9 mouse cellular contexts compared by ENCODE assay signal in genomic region chr7:122197306-122197705, GRCm38 (mm10). TPM values are rescaled to one million over a fixed set of nuclear protein-coding genes. Genes with fewer than 3 reads are reported as not detected.
A peak's percentile ranks its signal among the peaks of the same experiment; 100 is the strongest.
DNase-seq lines count a peak whose midpoint lies in the region; ATAC-seq lines count a peak whose summit lies in the region.
"Had no signal": no experiment of that assay in that cellular context is flagged by ENCODE, and none has a peak within 500 bp of the region (broad histone marks: within the 10 kb centered on the region; RNA-seq: fewer than 3 reads in every experiment).

No protein-coding gene starts in this region.

- ATAC-seq in hindbrain, embryonic 13.5 days (ENCODE audit: low FRiP score): no peak
- ATAC-seq in erythroid progenitor cell, adult 5-6 weeks (replicated peaks; ENCODE audit: low FRiP score, poor library complexity, severe bottlenecking): peak; percentile 66; the same call in 1 of the 2 replicates
- ATAC-seq in activated CD4-positive, CD25-positive, alpha-beta regulatory T cell, adult 4 months: no peak

- peak; percentile 42 for DNase-seq in hindbrain, embryonic 10.5 days (ENCODE audit: low spot score)
- peak; percentile 22 to 66 for DNase-seq in CD8-positive naive resting alpha-beta T cell, adult 2 months (ENCODE audit: low read depth in 2 of 2, low spot score in 2 of 2)
- peak; percentile 39 for DNase-seq in adrenal gland, postnatal 14 days
- peak; percentile 71 for DNase-seq in layer of hippocampus, adult 9-10 months (ENCODE audit: low spot score)
- peak; percentile 80 for DNase-seq in naive thymus-derived CD4-positive, alpha-beta T cell, adult 2 months (ENCODE audit: low read depth)

- 37% methylated on average over 4 of the region's 4 CpGs for WGBS in hindbrain, embryonic 10.5 days
- WGBS in hindbrain, embryonic 13.5 days: 37% methylated on average over 4 of the region's 4 CpGs

- H3K27ac ChIP-seq in hindbrain, embryonic 10.5 days: no peak overlapping the region
- no peak overlapping the region for H3K27ac ChIP-seq in hindbrain, embryonic 13.5 days
- H3K27ac ChIP-seq: embryonic facial prominence, embryonic 13.5 days had no signal

- no peaks in the 10 kb centered on the region for H3K36me3 ChIP-seq in hindbrain, embryonic 10.5 days
- H3K36me3 ChIP-seq in hindbrain, embryonic 13.5 days: no peaks in the 10 kb centered on the region
- H3K36me3 ChIP-seq: embryonic facial prominence, embryonic 13.5 days had no signal

- no peaks in the 10 kb centered on the region for H3K9me3 ChIP-seq in hindbrain, embryonic 10.5 days
- H3K9me3 ChIP-seq in hindbrain, embryonic 13.5 days: peaks cover 4% of the 10 kb centered on the region; the same call in 1 of the 2 replicates
- H3K9me3 ChIP-seq: embryonic facial prominence, embryonic 13.5 days had no signal

- no peak overlapping the region for H3K9ac ChIP-seq in hindbrain, embryonic 13.5 days
- H3K9ac ChIP-seq: embryonic facial prominence, embryonic 13.5 days had no signal

- no peak overlapping the region for H3K4me3 ChIP-seq in hindbrain, embryonic 10.5 days
- H3K4me3 ChIP-seq in hindbrain, embryonic 13.5 days: no peak overlapping the region
- H3K4me3 ChIP-seq: embryonic facial prominence, embryonic 13.5 days had no signal

- H3K4me1 ChIP-seq in hindbrain, embryonic 10.5 days (replicated peaks): no peaks in the 10 kb centered on the region
- H3K4me1 ChIP-seq in hindbrain, embryonic 13.5 days (replicated peaks): no peaks in the 10 kb centered on the region
- H3K4me1 ChIP-seq: embryonic facial prominence, embryonic 13.5 days had no signal

- H3K27me3 ChIP-seq in hindbrain, embryonic 10.5 days (ENCODE audit: insufficient read depth, poor library complexity, severe bottlenecking): no peaks in the 10 kb centered on the region
- H3K27me3 ChIP-seq in hindbrain, embryonic 13.5 days: no peaks in the 10 kb centered on the region
- H3K27me3 ChIP-seq: embryonic facial prominence, embryonic 13.5 days had no signal

- H3K4me2 ChIP-seq in hindbrain, embryonic 13.5 days: no peak overlapping the region
- H3K4me2 ChIP-seq: embryonic facial prominence, embryonic 13.5 days had no signal

RNA-seq across cellular contexts. Expression of gene Ern2, which starts 11.3 kb away (rescaled TPM):
- 0.21 TPM in 1 of 2 replicates, not detected in the other for polyA plus RNA-seq in hindbrain, embryonic 10.5 days (2016; fragmentation: Nextera tagmentation; extraction: Ambion mirVana)
- polyA plus RNA-seq in hindbrain, embryonic 13.5 days (2015; fragmentation: Nextera tagmentation; extraction: Ambion mirVana): 0.97 and 1.1 TPM in 2 replicates
- not detected in 2 replicates for total RNA-seq in adrenal gland, postnatal 14 days (2021)
- not detected in 2 replicates for total RNA-seq in erythroid progenitor cell, adult 5-6 weeks (2015; ENCODE audit: low replicate concordance)
- total RNA-seq in erythroid progenitor cell, adult 5-6 weeks (2017; ENCODE audit: low replicate concordance): not detected in 2 replicates
- polyA plus RNA-seq in activated CD4-positive, CD25-positive, alpha-beta regulatory T cell, adult 4 months (2017; shearing (Covaris generic)): not detected
- polyA plus RNA-seq: embryonic facial prominence, embryonic 13.5 days had no signal

RNA-seq across cellular contexts. Expression of gene Chp2, which starts 22.0 kb away (rescaled TPM):
- polyA plus RNA-seq in hindbrain, embryonic 10.5 days (2016; fragmentation: Nextera tagmentation; extraction: Ambion mirVana): 0.24 TPM in 1 of 2 replicates, not detected in the other
- 1.2 and 1.4 TPM in 2 replicates for polyA plus RNA-seq in hindbrain, embryonic 13.5 days (2015; fragmentation: Nextera tagmentation; extraction: Ambion mirVana)
- total RNA-seq in adrenal gland, postnatal 14 days (2021): 2.4 and 5.1 TPM in 2 replicates
- total RNA-seq in erythroid progenitor cell, adult 5-6 weeks (2015; ENCODE audit: low replicate concordance): 1.7 and 4.3 TPM in 2 replicates
- 6.7 and 7.8 TPM in 2 replicates for total RNA-seq in erythroid progenitor cell, adult 5-6 weeks (2017; ENCODE audit: low replicate concordance)
- polyA plus RNA-seq in activated CD4-positive, CD25-positive, alpha-beta regulatory T cell, adult 4 months (2017; shearing (Covaris generic)): not detected
- polyA plus RNA-seq: embryonic facial prominence, embryonic 13.5 days had no signal

RNA-seq across cellular contexts. Expression of gene Plk1, which starts 38.1 kb away (rescaled TPM):
- polyA plus RNA-seq in hindbrain, embryonic 10.5 days (2016; fragmentation: Nextera tagmentation; extraction: Ambion mirVana): 191 and 216 TPM in 2 replicates
- polyA plus RNA-seq in hindbrain, embryonic 13.5 days (2015; fragmentation: Nextera tagmentation; extraction: Ambion mirVana): 27.1 and 32.8 TPM in 2 replicates
- total RNA-seq in adrenal gland, postnatal 14 days (2021): 13.3 and 15.2 TPM in 2 replicates
- 128 and 147 TPM in 2 replicates for total RNA-seq in erythroid progenitor cell, adult 5-6 weeks (2015; ENCODE audit: low replicate concordance)
- total RNA-seq in erythroid progenitor cell, adult 5-6 weeks (2017; ENCODE audit: low replicate concordance): 146 and 147 TPM in 2 replicates
- polyA plus RNA-seq in activated CD4-positive, CD25-positive, alpha-beta regulatory T cell, adult 4 months (2017; shearing (Covaris generic)): 10 to 100 TPM; 11.5 to 23.1 TPM
